ENCODE assay signal across 8 mouse cellular contexts in genomic region chr7:4690387-4690786, GRCm38 (mm10). TPM values are rescaled to one million over a fixed set of nuclear protein-coding genes. Genes with fewer than 3 reads are reported as not detected.
A peak's percentile ranks its signal among the peaks of the same experiment; 100 is the strongest.
DNase-seq lines count a peak whose midpoint lies in the region; ATAC-seq and TF ChIP-seq lines count a peak whose summit lies in the region.

Gene Brsk1 (plus strand): TSS chr7:4690604.

- peak within 1 kb of the TSS; percentile 87 for H3K4me2 ChIP-seq in hindbrain, embryonic 16.5 days (ENCODE audit: low read length)

- no peaks in the 10 kb centered on the region for H3K9me3 ChIP-seq in hindbrain, embryonic 16.5 days (ENCODE audit: control insufficient read depth, low read length)
- H3K9me3 ChIP-seq in midbrain, embryonic 10.5 days (replicated peaks): no peaks in the 10 kb centered on the region

- H3K27me3 ChIP-seq in hindbrain, embryonic 16.5 days (replicated peaks; ENCODE audit: control insufficient read depth, insufficient read depth, low read length): no peaks in the 10 kb centered on the region
- H3K27me3 ChIP-seq in midbrain, embryonic 10.5 days (ENCODE audit: low read depth, poor library complexity, severe bottlenecking): no peaks in the 10 kb centered on the region
- peaks cover 9% of the 10 kb centered on the region for H3K27me3 ChIP-seq in small intestine, adult 2 months (ENCODE audit: control insufficient read depth, insufficient read depth, low read length)

- intact Hi-C loops in left cerebral cortex, postnatal 25 days (cut with DNase I): loop anchor here (1.0 to 2.0 kb wide), 2 partner anchors 31 to 98 kb away; partner anchors contain the start of genes Ppp6r1 and Tmem238

- no peak for TF ChIP-seq CTCF in small intestine, adult 2 months (IDR thresholded peaks at IDR 0.05; ENCODE audit: extremely low read depth, insufficient read length, insufficient replicate concordance, low read depth, low read length)

- peak within 1 kb of the TSS; percentile 100 for H3K9ac ChIP-seq in hindbrain, embryonic 16.5 days (ENCODE audit: low read depth, low read length)

- DNase-seq in ZHBTc4 (ENCODE audit: low read depth, low spot score): peak; percentile 89
- peak; percentile 90 for DNase-seq in cerebellum, adult 9-11 months
- peak; percentile 71 to 76 for DNase-seq in frontal cortex, postnatal 14 days (ENCODE audit: low spot score in 2 of 2)
- peak; percentile 83 to 87 for DNase-seq in left cerebral cortex, postnatal 25 days (ENCODE audit: low spot score in 2 of 2)
- peak; percentile 95 for DNase-seq in midbrain, embryonic 10.5 days (ENCODE audit: low spot score)
- no peak for DNase-seq in c-Kit-positive CD71-positive TER-119-positive erythroid progenitor cells, embryonic 14.5 days (ENCODE audit: low spot score)

- H3K4me3 ChIP-seq in hindbrain, embryonic 16.5 days (ENCODE audit: low read length): peak within 1 kb of the TSS; percentile 97
- H3K4me3 ChIP-seq in midbrain, embryonic 10.5 days: peak within 1 kb of the TSS; percentile 96
- peak within 1 kb of the TSS; percentile 54 for H3K4me3 ChIP-seq in small intestine, adult 2 months (ENCODE audit: low read depth, low read length)

- peak; percentile 90 for ATAC-seq in hindbrain, embryonic 16.5 days

- peaks cover 21% of the 10 kb centered on the region for H3K36me3 ChIP-seq in hindbrain, embryonic 16.5 days (ENCODE audit: control insufficient read depth, insufficient read depth, low read length)
- H3K36me3 ChIP-seq in midbrain, embryonic 10.5 days: peaks cover 32% of the 10 kb centered on the region
- H3K36me3 ChIP-seq in small intestine, adult 2 months (ENCODE audit: control insufficient read depth, insufficient read depth, low read length): no peaks in the 10 kb centered on the region

- no peak for TF ChIP-seq POLR2A in small intestine, adult 2 months (IDR thresholded peaks at IDR 0.05; ENCODE audit: low read depth, low read length)

- peaks cover 11% of the 10 kb centered on the region for H3K4me1 ChIP-seq in hindbrain, embryonic 16.5 days (ENCODE audit: control insufficient read depth, insufficient read depth, low read depth, low read length)
- peaks cover 35% of the 10 kb centered on the region for H3K4me1 ChIP-seq in midbrain, embryonic 10.5 days
- no peaks in the 10 kb centered on the region for H3K4me1 ChIP-seq in small intestine, adult 2 months (ENCODE audit: control insufficient read depth, insufficient read depth, insufficient read length, low read length)

- H3K27ac ChIP-seq in hindbrain, embryonic 16.5 days (ENCODE audit: low read depth, low read length): peak within 1 kb of the TSS; percentile 95
- peak within 1 kb of the TSS; percentile 100 for H3K27ac ChIP-seq in midbrain, embryonic 10.5 days (replicated peaks)
- H3K27ac ChIP-seq in small intestine, adult 2 months (ENCODE audit: insufficient read depth, low read depth, low read length): no peak within 1 kb of the TSS

- 2% methylated on average over 14 of the region's 18 CpGs for WGBS in hindbrain, embryonic 16.5 days
- 0% methylated on average over 11 of the region's 18 CpGs for WGBS in midbrain, embryonic 10.5 days
- WGBS in small intestine, adult 2 months: 2% methylated on average over 11 of the region's 18 CpGs

RNA-seq across cellular contexts. Expression of gene Brsk1, which starts in this region (rescaled TPM):
- 6.8 and 7.1 TPM in 2 replicates for polyA plus RNA-seq in hindbrain, embryonic 16.5 days (2015; fragmentation: Nextera tagmentation; extraction: Ambion mirVana)
- 100 to 1,000 TPM; 394 to 407 TPM for total RNA-seq in left cerebral cortex, postnatal 25 days (2021)
- polyA plus RNA-seq in midbrain, embryonic 10.5 days (2016; fragmentation: Nextera tagmentation; extraction: Ambion mirVana): 1.7 and 2.3 TPM in 2 replicates
- polyA plus RNA-seq in small intestine, adult 2 months (2012; rRNA removed): 1.6 and 1.9 TPM in 2 replicates
